Mouse (Mus musculus) CD4-positive helper T cell, adult 2 months (primary cell): Measurements from ENCODE around the gene Pim1.

Source experiments
- DNase-seq: peaks from one replicate; pipeline ENCODE4 v3.0.0-alpha.2; 2012; ENCODE audit warnings: low read depth, missing footprints, low spot score

The Pim1 gene

GRCm38 (mm10) chr17:29465405-29466010 lies 25.0 kb upstream of the Pim1 start:
- no peak for DNase-seq

GRCm38 (mm10) chr17:29467030-29467429 lies 23.5 kb upstream of the Pim1 start:
- no peak for DNase-seq

- DNase-seq = no peak
Observed at GRCm38 (mm10) chr17:29473466-29473865, 17.1 kb upstream of the Pim1 start.

- DNase-seq = no peak
Observed at GRCm38 (mm10) chr17:29474036-29474435, 16.5 kb upstream of the Pim1 start.

GRCm38 (mm10) chr17:29475142-29475541 lies 15.4 kb upstream of the Pim1 start:
- no peak for DNase-seq

- DNase-seq = no peak
Observed at GRCm38 (mm10) chr17:29476461-29476860, 14.1 kb upstream of the Pim1 start.

GRCm38 (mm10) chr17:29477357-29477756 lies 13.2 kb upstream of the Pim1 start:
- no peak for DNase-seq

- DNase-seq = no peak
Observed at GRCm38 (mm10) chr17:29478271-29478670, 12.3 kb upstream of the Pim1 start.

GRCm38 (mm10) chr17:29480256-29480655 lies 10.3 kb upstream of the Pim1 start:
- DNase-seq = no peak

- no peak for DNase-seq
Observed at GRCm38 (mm10) chr17:29482632-29483031, 7.9 kb upstream of the Pim1 start.

- no peak for DNase-seq
Observed at GRCm38 (mm10) chr17:29483282-29483681, 7.3 kb upstream of the Pim1 start.

- DNase-seq = no peak
Observed at GRCm38 (mm10) chr17:29484431-29484830, 6.1 kb upstream of the Pim1 start.

- no peak for DNase-seq
Observed at GRCm38 (mm10) chr17:29485336-29486233, 5.0 kb upstream of the Pim1 start.

GRCm38 (mm10) chr17:29488257-29488977 lies 2.1 kb upstream of the Pim1 start:
- no peak for DNase-seq

GRCm38 (mm10) chr17:29488978-29489970 lies 1.3 kb upstream of the Pim1 start:
- peak; percentile 83 for DNase-seq

- DNase-seq = peak; percentile 100
Observed at GRCm38 (mm10) chr17:29489971-29490712, 411 bp upstream of the Pim1 start.

GRCm38 (mm10) chr17:29491591-29492268 lies 1.2 kb downstream of the Pim1 start:
- no peak for DNase-seq

- DNase-seq = peak; percentile 94
Observed at GRCm38 (mm10) chr17:29492269-29493191, 2.0 kb downstream of the Pim1 start.
